23 mouse cellular contexts compared by ENCODE assay signal in genomic region chr5:124505235-124505634, GRCm38 (mm10). TPM values are rescaled to one million over a fixed set of nuclear protein-coding genes. Genes with fewer than 3 reads are reported as not detected.
"Had no signal": no experiment of that assay in that cellular context is flagged by ENCODE, and none has a peak within 500 bp of the region (broad histone marks: within the 10 kb centered on the region; RNA-seq: fewer than 3 reads in every experiment).

No protein-coding gene starts in this region.

- H3K4me1 ChIP-seq: liver, embryonic 13.5 days; liver, embryonic 15.5 days had no signal

- H3K9ac ChIP-seq: heart, embryonic 13.5 days; heart, embryonic 15.5 days; hindbrain, embryonic 14.5 days; limb, embryonic 12.5 days; liver, embryonic 13.5 days; liver, embryonic 15.5 days; liver, postnatal 0 days had no signal

- H3K36me3 ChIP-seq: liver, embryonic 13.5 days; liver, embryonic 15.5 days had no signal

- H3K4me2 ChIP-seq: heart, embryonic 11.5 days; heart, embryonic 13.5 days; heart, embryonic 15.5 days; hindbrain, embryonic 14.5 days; limb, embryonic 12.5 days; liver, embryonic 13.5 days; liver, embryonic 15.5 days had no signal

- H3K27ac ChIP-seq: heart, embryonic 13.5 days; heart, embryonic 15.5 days; hindbrain, embryonic 14.5 days; hindbrain, postnatal 0 days; limb, embryonic 10.5 days; limb, embryonic 12.5 days; liver, embryonic 13.5 days; liver, embryonic 15.5 days had no signal

- ATAC-seq: forebrain, embryonic 16.5 days; hindbrain, postnatal 0 days; liver, postnatal 0 days had no signal

- DNase-seq: gastrocnemius, postnatal 10 days; gastrocnemius, postnatal 25 days; heart, adult 18-20 months; heart, postnatal 14 days; heart, postnatal 36 days; kidney, adult 18-20 months; kidney, adult 8-10 months; kidney, postnatal 10 days; kidney, postnatal 25 days; kidney, postnatal 4 days; liver; liver, embryonic 13.5 days; liver, postnatal 0 days had no signal

- H3K9me3 ChIP-seq: heart, embryonic 13.5 days; heart, embryonic 15.5 days; limb, embryonic 10.5 days; limb, embryonic 12.5 days; liver, embryonic 13.5 days; liver, embryonic 15.5 days had no signal

- H3K27me3 ChIP-seq: heart, embryonic 13.5 days; heart, embryonic 15.5 days; limb, embryonic 12.5 days; liver, embryonic 15.5 days had no signal

- H3K4me3 ChIP-seq: heart, embryonic 13.5 days; heart, embryonic 15.5 days; limb, embryonic 10.5 days; limb, embryonic 12.5 days; liver, embryonic 13.5 days; liver, embryonic 15.5 days had no signal

RNA-seq across cellular contexts. Expression of gene Rilpl1, which starts 26.0 kb away (rescaled TPM):
- total RNA-seq: granulocyte monocyte progenitor cell, adult 5-6 weeks had no signal
